Mouse (Mus musculus) forebrain, embryonic 11.5 days (tissue): Measurements from ENCODE around the gene Lrrc49. TPM values are rescaled to one million over a fixed set of nuclear protein-coding genes. Genes with fewer than 3 reads are reported as not detected.

Experiments
- ATAC-seq: fragments of 200-750 bp; cut with Nextera tagmentation; replicated peaks from 2 replicates; pipeline ENCODE4 v1.8.0; 2017; ENCODE audit warnings: moderate TSS enrichment; ENCODE audit not compliant: low FRiP score
- DNase-seq: peaks from one replicate; pipeline ENCODE4 v3.0.0-alpha.2; 2017; ENCODE audit warnings: low spot score
- H3K27ac ChIP-seq: fragments of 300-500 bp; sonication (generic); 2 replicates; pipeline ENCODE4 v1.5.1; 2014; ENCODE audit warnings: low read depth, low read length
- H3K27me3 ChIP-seq: fragments of 300-500 bp; sonication (generic); 2 replicates; pipeline ENCODE4 v1.6.1; 2014; ENCODE audit warnings: mild to moderate bottlenecking, low read length, mixed read lengths; ENCODE audit not compliant: control insufficient read depth, insufficient read depth
- H3K36me3 ChIP-seq: fragments of 300-500 bp; sonication (generic); 2 replicates; pipeline ENCODE4 v1.6.1; 2014; ENCODE audit warnings: mild to moderate bottlenecking, low read length, moderate library complexity, mixed read lengths; ENCODE audit not compliant: control insufficient read depth, insufficient read depth
- H3K4me1 ChIP-seq: fragments of 300-500 bp; sonication (generic); replicated peaks from 2 replicates; pipeline ENCODE4 v1.6.1; 2014; ENCODE audit warnings: low read length, mixed read lengths; ENCODE audit not compliant: control insufficient read depth, insufficient read depth
- H3K4me2 ChIP-seq: fragments of 300-500 bp; sonication (generic); 2 replicates; pipeline ENCODE4 v1.6.1; 2014; ENCODE audit warnings: low read depth, mild to moderate bottlenecking, low read length, moderate library complexity, mixed read lengths; ENCODE audit not compliant: severe bottlenecking
- H3K4me3 ChIP-seq: fragments of 300-500 bp; sonication (generic); 2 replicates; pipeline ENCODE4 v1.5.1; 2014; ENCODE audit warnings: low read depth, low read length
- H3K9ac ChIP-seq: fragments of 300-500 bp; sonication (generic); 2 replicates; pipeline ENCODE4 v1.6.1; 2014; ENCODE audit warnings: low read length
- H3K9me3 ChIP-seq: fragments of 300-500 bp; sonication (generic); 2 replicates; pipeline ENCODE4 v1.6.1; 2016; ENCODE audit warnings: low read length, mixed read lengths; ENCODE audit not compliant: control insufficient read depth
- WGBS: fragments of 180-500 bp; shearing (Covaris S2); extraction: QIAGEN DNeasy Blood & Tissue Kit; methylation state at CpG from one replicate; pipeline ENCODE4 v1.1.7; 2014; 5-methylcytosine and 5-hydroxymethylcytosine counted together
- polyA plus RNA-seq: library from polyadenylated mRNA; unstranded; fragments of >200 nt; fragmentation: Nextera tagmentation; extraction: Ambion mirVana; gene quantifications from 2 replicates; pipeline ENCODE4 v1.2.1, GENCODE M21; 2014

Gene Lrrc49
- polyA plus RNA-seq, 1 experiment from 2014 or later = 49.2 TPM

GRCm38 (mm10) chr9:60626311-60626791 lies 61.6 kb downstream of the Lrrc49 start:
- no peaks in the 10 kb centered on the region for H3K9me3 ChIP-seq
- H3K4me3 ChIP-seq = no peak overlapping the region
- DNase-seq = no peak
- no peaks in the 10 kb centered on the region for H3K27me3 ChIP-seq
- no peaks in the 10 kb centered on the region; the same call in 1 of the 2 replicates for H3K36me3 ChIP-seq
- no peaks in the 10 kb centered on the region for H3K4me1 ChIP-seq
- 90% methylated on average over 7 of the region's 7 CpGs for WGBS
- H3K4me2 ChIP-seq = no peak overlapping the region
- no peak for ATAC-seq
- H3K27ac ChIP-seq = no peak overlapping the region
- no peak overlapping the region for H3K9ac ChIP-seq

DNA sequence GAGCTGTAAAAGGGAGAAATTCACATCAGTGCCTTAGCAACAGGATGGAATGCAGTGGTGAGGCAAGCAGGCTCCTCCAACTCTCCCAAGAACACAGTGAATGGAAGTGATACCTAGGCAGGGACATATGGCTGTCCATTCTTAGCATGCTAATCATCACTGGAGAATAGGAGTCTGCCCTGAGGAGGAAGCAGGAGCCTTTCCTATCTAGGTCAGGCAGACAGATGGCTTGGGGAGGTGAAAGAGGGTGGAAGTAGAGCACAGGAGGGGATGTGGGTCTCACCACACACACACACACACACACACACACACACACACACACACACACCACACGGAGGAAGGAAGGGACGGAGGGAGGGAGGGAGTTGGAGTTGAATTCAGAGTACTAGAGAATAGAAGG lies 62.1 kb downstream of the Lrrc49 start:
- Histone ChIP-seq H3K9ac (no peak overlapping the region), H3K27me3 (no peaks in the 10 kb centered on the region), H3K9me3 (no peaks in the 10 kb centered on the region), H3K36me3 (no peaks in the 10 kb centered on the region; the same call in 1 of the 2 replicates), H3K4me2 (no peak overlapping the region), H3K4me1 (no peaks in the 10 kb centered on the region), H3K27ac (no peak overlapping the region), H3K4me3 (no peak overlapping the region)
- ATAC-seq (no peak), DNase-seq (no peak)
- WGBS = 88% methylated on average over 1 of the region's 2 CpGs

DNA sequence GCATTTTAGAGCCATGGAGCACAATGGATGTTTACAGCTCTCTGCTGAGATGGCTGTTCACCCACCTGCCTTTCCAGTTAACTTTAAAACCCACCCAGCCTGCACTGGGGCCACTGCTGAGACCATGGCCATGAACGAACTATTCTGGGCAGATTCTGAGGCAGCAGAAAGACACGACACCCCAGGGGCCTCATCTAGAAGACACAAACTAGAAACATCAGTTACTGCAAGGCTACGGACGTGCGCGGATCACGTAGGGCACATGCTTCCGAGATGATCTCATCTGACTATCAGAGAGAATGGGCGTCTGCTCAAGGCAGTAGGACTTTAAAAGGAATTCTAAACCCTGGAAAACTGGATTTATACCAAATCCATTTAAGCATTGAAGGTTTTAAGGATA lies 71.0 kb downstream of the Lrrc49 start:
- no peak overlapping the region for H3K4me2 ChIP-seq
- no peaks in the 10 kb centered on the region for H3K9me3 ChIP-seq
- H3K4me1 ChIP-seq = no peaks in the 10 kb centered on the region
- H3K9ac ChIP-seq = no peak overlapping the region
- no peaks in the 10 kb centered on the region; the same call in 1 of the 2 replicates for H3K36me3 ChIP-seq
- 79% methylated on average over 9 of the region's 9 CpGs for WGBS
- no peak overlapping the region for H3K4me3 ChIP-seq
- H3K27ac ChIP-seq = no peak overlapping the region
- H3K27me3 ChIP-seq = no peaks in the 10 kb centered on the region
- no peak for DNase-seq
- ATAC-seq = no peak

DNA sequence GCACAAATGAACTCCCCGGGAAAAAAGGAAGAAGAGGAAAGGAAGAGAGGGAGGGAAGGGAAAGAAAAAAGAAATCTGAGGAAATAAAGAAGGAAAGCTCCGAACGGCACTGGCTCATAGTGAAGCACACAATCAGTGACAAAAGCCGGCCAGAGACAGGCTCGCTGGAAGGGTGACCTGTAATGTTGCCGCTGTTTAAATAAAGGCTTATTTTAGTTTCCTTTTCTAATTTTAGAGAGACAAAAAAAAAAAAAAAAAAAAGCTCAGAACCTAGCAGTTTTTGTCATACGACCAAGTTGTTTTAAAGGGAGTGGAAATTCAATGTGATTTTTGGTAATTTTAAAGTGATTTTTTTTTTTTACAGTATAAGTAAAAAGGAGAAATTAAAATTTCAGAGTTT lies 71.6 kb downstream of the Lrrc49 start:
- 86% methylated on average over 7 of the region's 7 CpGs for WGBS
- Histone ChIP-seq H3K9me3 (no peaks in the 10 kb centered on the region), H3K4me2 (no peak overlapping the region), H3K27me3 (no peaks in the 10 kb centered on the region), H3K9ac (no peak overlapping the region), H3K4me3 (no peak overlapping the region), H3K4me1 (no peaks in the 10 kb centered on the region), H3K27ac (no peak overlapping the region), H3K36me3 (peaks cover 3% of the 10 kb centered on the region; the same call in 1 of the 2 replicates)
- ATAC-seq (no peak), DNase-seq (no peak)

- H3K9ac ChIP-seq = no peak overlapping the region
- WGBS = 96% methylated on average over 2 of the region's 2 CpGs
- no peak for ATAC-seq
Measured at GRCm38 (mm10) chr9:60612260-60612659, 75.7 kb downstream of the Lrrc49 start.

GRCm38 (mm10) chr9:60610194-60610593 lies 77.8 kb downstream of the Lrrc49 start:
- Histone ChIP-seq H3K27ac (no peak overlapping the region), H3K4me2 (no peak overlapping the region), H3K36me3 (peaks cover 3% of the 10 kb centered on the region; the same call in 1 of the 2 replicates), H3K4me3 (no peak overlapping the region), H3K27me3 (no peaks in the 10 kb centered on the region), H3K4me1 (no peaks in the 10 kb centered on the region), H3K9me3 (no peaks in the 10 kb centered on the region), H3K9ac (no peak overlapping the region)
- DNase-seq (no peak), ATAC-seq (no peak)
- 85% methylated on average over 13 of the region's 13 CpGs for WGBS

More at GRCm38 (mm10) chr9:60612260-60612659, 75.7 kb downstream of the Lrrc49 start:
- Histone ChIP-seq H3K27ac (no peak overlapping the region), H3K4me2 (no peak overlapping the region), H3K9me3 (no peaks in the 10 kb centered on the region), H3K36me3 (peaks cover 3% of the 10 kb centered on the region; the same call in 1 of the 2 replicates), H3K4me1 (no peaks in the 10 kb centered on the region), H3K27me3 (no peaks in the 10 kb centered on the region), H3K4me3 (no peak overlapping the region)
- DNase-seq = no peak

DNA sequence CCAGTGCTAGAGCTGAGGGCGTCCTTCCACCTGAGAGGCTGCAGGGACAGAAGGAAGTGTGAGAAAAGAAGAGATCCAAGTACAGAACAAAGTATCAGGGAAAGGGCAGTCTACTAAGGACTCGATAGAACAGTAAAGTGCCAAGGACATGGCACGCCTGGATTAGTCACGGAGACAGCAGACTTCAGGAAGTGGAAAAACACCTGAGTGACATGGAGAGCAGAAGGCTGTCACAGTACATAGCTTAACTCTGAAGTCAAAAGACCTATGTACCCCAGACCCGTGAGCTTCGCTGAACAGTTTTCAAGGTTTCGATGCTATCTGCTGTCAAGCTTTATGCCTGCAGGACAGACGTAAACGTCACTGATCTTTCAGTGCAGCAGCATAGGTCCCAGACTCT lies 79.1 kb downstream of the Lrrc49 start:
- 93% methylated on average over 9 of the region's 9 CpGs for WGBS
- H3K36me3 ChIP-seq = peaks cover 3% of the 10 kb centered on the region; the same call in 1 of the 2 replicates
- H3K4me3 ChIP-seq = no peak overlapping the region
- no peak overlapping the region for H3K27ac ChIP-seq
- H3K9ac ChIP-seq = no peak overlapping the region
- no peak for ATAC-seq
- no peak overlapping the region for H3K4me2 ChIP-seq
- no peak for DNase-seq
- H3K4me1 ChIP-seq = no peaks in the 10 kb centered on the region
- H3K27me3 ChIP-seq = no peaks in the 10 kb centered on the region
- no peaks in the 10 kb centered on the region for H3K9me3 ChIP-seq

GRCm38 (mm10) chr9:60608086-60608485 lies 79.9 kb downstream of the Lrrc49 start:
- no peaks in the 10 kb centered on the region for H3K27me3 ChIP-seq
- H3K9me3 ChIP-seq = no peaks in the 10 kb centered on the region
- H3K4me1 ChIP-seq = no peaks in the 10 kb centered on the region
- no peak overlapping the region for H3K4me2 ChIP-seq
- peaks cover 3% of the 10 kb centered on the region; the same call in 1 of the 2 replicates for H3K36me3 ChIP-seq
- no peak overlapping the region for H3K9ac ChIP-seq
- 85% methylated on average over 3 of the region's 3 CpGs for WGBS
- DNase-seq (no peak), ATAC-seq (no peak)
- no peak overlapping the region for H3K27ac ChIP-seq
- H3K4me3 ChIP-seq = no peak overlapping the region

DNA sequence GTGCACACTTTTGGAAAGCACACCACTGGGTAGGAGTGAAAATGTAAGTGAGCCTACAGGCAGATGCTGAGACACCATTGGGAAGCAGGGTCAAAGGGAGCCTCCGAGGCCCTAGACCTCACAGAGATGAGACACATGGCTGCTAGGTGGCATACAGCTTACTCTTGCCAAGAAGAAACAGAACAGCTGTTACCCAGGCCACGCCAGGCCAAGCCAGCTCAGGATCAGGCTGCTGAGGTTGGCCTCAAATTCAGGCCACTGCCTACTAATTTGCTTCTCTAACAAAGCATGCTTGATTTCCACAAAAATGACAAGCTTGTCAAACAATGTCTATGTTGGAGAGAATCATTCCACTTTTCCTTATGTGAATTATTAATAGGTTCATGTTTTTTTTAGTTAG lies 83.0 kb downstream of the Lrrc49 start:
- H3K27ac ChIP-seq = no peak overlapping the region
- no peaks in the 10 kb centered on the region for H3K27me3 ChIP-seq
- no peaks in the 10 kb centered on the region for H3K36me3 ChIP-seq
- peaks cover 1% of the 10 kb centered on the region; the same call in 1 of the 2 replicates for H3K4me1 ChIP-seq
- DNase-seq (no peak), ATAC-seq (no peak)
- 75% methylated on average over 2 of the region's 2 CpGs for WGBS
- H3K9me3 ChIP-seq = no peaks in the 10 kb centered on the region
- H3K4me2 ChIP-seq = no peak overlapping the region
- H3K4me3 ChIP-seq = no peak overlapping the region
- no peak overlapping the region for H3K9ac ChIP-seq
